Mouse (Mus musculus) CD4-positive, CD25-positive, alpha-beta regulatory T cell, adult 9 weeks (primary cell): ENCODE results near the gene Ada. TPM values are rescaled to one million over a fixed set of nuclear protein-coding genes. Genes with fewer than 3 reads are reported as not detected.

ENCODE experiments used
- polyA plus RNA-seq: library from polyadenylated mRNA; unstranded; fragments of 100-300 nt; shearing (Covaris generic); gene quantifications from one replicate; pipeline ENCODE4 v1.2.1, GENCODE M21; 2017

Ada gene
- polyA plus RNA-seq: 16.4 TPM

GRCm38 (mm10) chr2:163749647-163750611 is at the start of gene Ada:
Gene Ada (minus strand): TSS chr2:163750239.

Other genes starting within 250 kb of the Ada start
- gene Hnf4a, start 243.4 kb downstream of the Ada start, polyA plus RNA-seq: not detected
- 50.1 TPM for gene Ttpal, start 147.9 kb downstream of the Ada start, polyA plus RNA-seq
- gene Serinc3, start 105.1 kb downstream of the Ada start, polyA plus RNA-seq: 813 TPM
- gene Pkig, start 91.9 kb downstream of the Ada start, polyA plus RNA-seq: 4.7 TPM
- gene Ccn5, start 70.6 kb upstream of the Ada start, polyA plus RNA-seq: not detected
- gene Kcnk15, start 103.4 kb upstream of the Ada start, polyA plus RNA-seq: not detected
- not detected for gene Rims4, start 168.4 kb upstream of the Ada start, polyA plus RNA-seq
- gene Ywhab, start 244.7 kb upstream of the Ada start, polyA plus RNA-seq: 59.6 TPM